ENCODE assay signal across 8 mouse cellular contexts in genomic region chr8:88288622-88289242, GRCm38 (mm10). TPM values are rescaled to one million over a fixed set of nuclear protein-coding genes. Genes with fewer than 3 reads are reported as not detected.
DNase-seq lines count a peak whose midpoint lies in the region; ATAC-seq and TF ChIP-seq lines count a peak whose summit lies in the region.

No protein-coding gene starts in this region.

- 65% methylated on average over 12 of the region's 12 CpGs for WGBS in heart, embryonic 14.5 days
- 4% methylated on average over 9 of the region's 12 CpGs for WGBS in macrophage (ENCODE audit: missing documents)
- 77% methylated on average over 12 of the region's 12 CpGs for WGBS in forebrain, embryonic 14.5 days
- WGBS in kidney, embryonic 16.5 days: 60% methylated on average over 12 of the region's 12 CpGs

- peak; percentile 68 for ATAC-seq in G1E (ENCODE audit: extremely low read depth, insufficient number of reproducible peaks, low FRiP score, poor library complexity, severe bottlenecking)
- no peak for ATAC-seq in heart, embryonic 14.5 days (ENCODE audit: insufficient number of reproducible peaks, insufficient read depth, low FRiP score, low read depth)
- ATAC-seq in forebrain, embryonic 14.5 days: no peak
- no peak for ATAC-seq in kidney, embryonic 16.5 days (ENCODE audit: low FRiP score, low TSS enrichment)

- H3K36me3 ChIP-seq in G1E (replicated peaks) (peaks cover 82% of the 10 kb centered on the region), macrophage (ENCODE audit: inconsistent target) (no peaks in the 10 kb centered on the region)
- H3K36me3 ChIP-seq in heart, embryonic 14.5 days (ENCODE audit: control insufficient read depth, insufficient read depth, low read length): no peaks in the 10 kb centered on the region
- no peaks in the 10 kb centered on the region for H3K36me3 ChIP-seq in forebrain, embryonic 14.5 days (ENCODE audit: control insufficient read depth, insufficient read depth, low read length)
- H3K36me3 ChIP-seq in kidney, embryonic 16.5 days (ENCODE audit: insufficient read depth, low read length): no peaks in the 10 kb centered on the region

- no peaks in the 10 kb centered on the region for H3K27me3 ChIP-seq in G1E (ENCODE audit: insufficient read depth, low read length)
- H3K27me3 ChIP-seq in heart, embryonic 14.5 days (ENCODE audit: control insufficient read depth, insufficient read depth, low read length): no peaks in the 10 kb centered on the region
- no peaks in the 10 kb centered on the region for H3K27me3 ChIP-seq in forebrain, embryonic 14.5 days (replicated peaks; ENCODE audit: control insufficient read depth, insufficient read depth, low read length)
- no peaks in the 10 kb centered on the region for H3K27me3 ChIP-seq in kidney, embryonic 16.5 days (ENCODE audit: insufficient read depth, low read length)

- H3K4me3 ChIP-seq in G1E (ENCODE audit: low read depth, low read length) (peak overlapping the region; percentile 69), macrophage (ENCODE audit: inconsistent target) (peak overlapping the region; percentile 6; the same call in 1 of the 2 replicates)
- H3K4me3 ChIP-seq in heart, embryonic 14.5 days (ENCODE audit: control insufficient read depth in 1 of 2, insufficient read depth in 1 of 2, low read depth in 1 of 2, low read length in 2 of 2): no peak overlapping the region
- no peak overlapping the region for H3K4me3 ChIP-seq in forebrain, embryonic 14.5 days (ENCODE audit: low read depth, low read length)
- no peak overlapping the region for H3K4me3 ChIP-seq in kidney, embryonic 16.5 days (ENCODE audit: low read length)

- peak; percentile 73 to 75 for DNase-seq in B cell, adult 2 months
- peak; percentile 67 for DNase-seq in G1E (ENCODE audit: low spot score)
- DNase-seq in forebrain, embryonic 14.5 days (ENCODE audit: low spot score): no peak
- DNase-seq in testis, postnatal 14 days (ENCODE audit: low spot score): no peak
- DNase-seq in layer of hippocampus, adult 11-12 months (ENCODE audit: low spot score): no peak

- peaks cover 92% of the 10 kb centered on the region for H3K4me1 ChIP-seq in G1E (ENCODE audit: insufficient read depth, low read depth, low read length)
- H3K4me1 ChIP-seq in heart, embryonic 14.5 days (ENCODE audit: control insufficient read depth in 2 of 2, insufficient read depth in 2 of 2, low read length in 2 of 2): peaks cover 25 to 27% of the 10 kb centered on the region in 2 experiments; a peak in 3 of 4 replicates
- no peaks in the 10 kb centered on the region for H3K4me1 ChIP-seq in forebrain, embryonic 14.5 days (ENCODE audit: control insufficient read depth, insufficient read depth, low read length)
- H3K4me1 ChIP-seq in kidney, embryonic 16.5 days (ENCODE audit: insufficient read depth, low read length): peaks cover 10% of the 10 kb centered on the region; the same call in 1 of the 2 replicates

- 0 out of 2 replicates have a peak overlapping the region, but pooled peaks have one; percentile 32 for H3K9ac ChIP-seq in heart, embryonic 14.5 days (ENCODE audit: low read length)
- no peak overlapping the region for H3K9ac ChIP-seq in forebrain, embryonic 14.5 days (ENCODE audit: low read length)
- H3K9ac ChIP-seq in kidney, embryonic 16.5 days (replicated peaks; ENCODE audit: low read length): no peak overlapping the region

- no peak for TF ChIP-seq CTCF in G1E (IDR thresholded peaks at IDR 0.05; ENCODE audit: low read depth, low read length)

- no peaks in the 10 kb centered on the region for H3K9me3 ChIP-seq in G1E (replicated peaks)
- H3K9me3 ChIP-seq in heart, embryonic 14.5 days (ENCODE audit: control insufficient read depth, low read length): no peaks in the 10 kb centered on the region
- H3K9me3 ChIP-seq in forebrain, embryonic 14.5 days (replicated peaks; ENCODE audit: control insufficient read depth, low read length): no peaks in the 10 kb centered on the region
- H3K9me3 ChIP-seq in kidney, embryonic 16.5 days (ENCODE audit: low read length): no peaks in the 10 kb centered on the region

- H3K4me2 ChIP-seq in heart, embryonic 14.5 days (ENCODE audit: low read length): no peak overlapping the region
- H3K4me2 ChIP-seq in forebrain, embryonic 14.5 days (ENCODE audit: low read length): no peak overlapping the region
- H3K4me2 ChIP-seq in kidney, embryonic 16.5 days (replicated peaks; ENCODE audit: low read depth, low read length): no peak overlapping the region

- peak overlapping the region in 1 of 2 experiments; percentile 31; a peak in 1 of 4 replicates for H3K27ac ChIP-seq in heart, embryonic 14.5 days (replicated peaks in 1 of 2; ENCODE audit: control insufficient read depth in 1 of 2, insufficient read depth in 1 of 2, low read depth in 2 of 2, low read length in 2 of 2)
- H3K27ac ChIP-seq in macrophage: peak overlapping the region; percentile 82
- H3K27ac ChIP-seq in forebrain, embryonic 14.5 days (ENCODE audit: low read depth, low read length): no peak overlapping the region
- no peak overlapping the region for H3K27ac ChIP-seq in kidney, embryonic 16.5 days (ENCODE audit: low read length)

- H3K79me2 ChIP-seq in macrophage (ENCODE audit: inconsistent target): peaks cover 56% of the 10 kb centered on the region

RNA-seq across cellular contexts. Expression of gene Adcy7, which starts 16.5 kb away (rescaled TPM):
- total RNA-seq in G1E (2014; fragmentation: Nextera tagmentation) (95.9 and 117 TPM in 2 replicates), G1E (2017) (129 and 140 TPM in 2 replicates)
- polyA plus RNA-seq in G1E (2012) (69.8 and 70.0 TPM in 2 replicates), macrophage (2018) (49.6 to 90.2 TPM (median 76.3 TPM) in 3 replicates)
- polyA plus RNA-seq in heart, embryonic 14.5 days (2014; fragmentation: Nextera tagmentation; extraction: Ambion mirVana): 3.2 TPM in 2 replicates
- total RNA-seq in macrophage (2018; cell fraction: chromatin; rRNA removed): 100 to 1,000 TPM; 118 to 513 (median 314) TPM
- total RNA-seq in macrophage (2018; cell fraction: cytosol; rRNA removed): 100 to 1,000 TPM in 8 of 26 experiments, 10 to 100 TPM in 18; 53.5 to 117 (median 87.6) TPM
- total RNA-seq in macrophage (2018; cell fraction: nucleus; rRNA removed): 100 to 1,000 TPM; 108 to 315 (median 217) TPM
- 1.1 and 1.3 TPM in 2 replicates for polyA plus RNA-seq in forebrain, embryonic 14.5 days (2014; fragmentation: Nextera tagmentation; extraction: Ambion mirVana)
- polyA plus RNA-seq in kidney, embryonic 16.5 days (2015; fragmentation: Nextera tagmentation; extraction: Ambion mirVana): 3.0 and 3.7 TPM in 2 replicates

Comparison
In these comparisons a context has a peak if more than half of its experiments do, and no peak if none do; other contexts are left out.
1. DNase-seq: peak in B cell, adult 2 months (2 of 2) and G1E (single experiment); none in forebrain, embryonic 14.5 days (single experiment), testis, postnatal 14 days (single experiment) and layer of hippocampus, adult 11-12 months (single experiment).
2. H3K4me3 ChIP-seq: peak in G1E (single experiment) and macrophage (single experiment); none in heart, embryonic 14.5 days (0 of 2), forebrain, embryonic 14.5 days (single experiment) and kidney, embryonic 16.5 days (single experiment).
3. RNA of gene Adcy7, which starts 16.5 kb away (polyA plus RNA-seq): 69.8 to 70.0 TPM in G1E and 49.6 to 90.2 TPM in macrophage; 3.0 to 3.7 TPM in kidney, embryonic 16.5 days, 3.2 TPM in heart, embryonic 14.5 days and 1.1 to 1.3 TPM in forebrain, embryonic 14.5 days; every median in the first group is over 10 times any median in the second.